Mouse (Mus musculus): ENCODE results near the gene Dph6.

Dph6 gene

GRCm38 (mm10) chr2:114540416-114540815 is 114.3 kb downstream of the Dph6 start:
- DNase-seq (ENCODE audit: low read depth, low spot score) = no peak

GRCm38 (mm10) chr2:114536032-114536431 is 118.7 kb downstream of the Dph6 start:
- DNase-seq (ENCODE audit: low read depth, low spot score) = no peak

GRCm38 (mm10) chr2:114531010-114531756 is 123.6 kb downstream of the Dph6 start:
- DNase-seq (ENCODE audit: low read depth, low spot score) = no peak

DNA sequence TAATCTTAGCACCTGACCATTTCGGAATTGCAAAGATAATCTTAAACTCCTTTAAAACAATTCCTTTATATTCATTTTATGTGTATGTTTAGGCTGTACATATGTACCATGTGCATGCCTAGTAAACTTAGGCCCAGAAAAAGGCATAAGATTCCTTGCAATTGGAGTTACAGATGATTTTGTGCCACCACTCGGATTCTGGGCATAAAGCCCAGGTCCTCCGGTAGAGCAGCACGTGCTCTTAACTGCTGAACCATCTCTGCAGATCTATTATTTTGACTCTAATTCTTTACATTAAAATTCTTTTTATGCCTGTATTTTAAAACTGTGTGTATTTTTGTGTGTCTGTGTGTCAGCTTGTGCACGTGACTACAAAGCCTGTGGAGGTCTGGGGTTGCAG is 134.3 kb downstream of the Dph6 start:
- no peak for DNase-seq (ENCODE audit: low read depth, low spot score)

- DNase-seq (ENCODE audit: low read depth, low spot score) = no peak
These were observed 134.9 kb downstream of the Dph6 start for GRCm38 (mm10) chr2:114519907-114520306.

DNA sequence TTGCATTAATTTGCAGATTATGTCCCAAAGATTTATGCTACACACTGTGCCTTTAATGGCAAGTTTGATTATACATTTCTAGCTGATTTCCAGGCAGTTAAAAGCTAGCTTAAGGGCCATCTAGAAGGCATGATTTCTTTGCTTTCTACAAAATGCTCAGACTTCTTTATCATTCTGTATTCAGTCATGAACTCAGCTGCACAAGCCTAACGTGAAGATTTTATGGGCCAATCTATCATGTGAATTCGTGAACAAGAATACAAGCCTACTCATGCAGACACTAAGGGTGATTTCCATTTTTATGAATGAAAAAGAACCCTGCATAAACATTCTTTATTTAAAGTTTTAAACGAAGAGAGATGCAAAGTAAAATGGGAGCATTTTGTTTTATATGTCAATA is 162.4 kb downstream of the Dph6 start:
- no peak for DNase-seq (ENCODE audit: low read depth, low spot score)

DNA sequence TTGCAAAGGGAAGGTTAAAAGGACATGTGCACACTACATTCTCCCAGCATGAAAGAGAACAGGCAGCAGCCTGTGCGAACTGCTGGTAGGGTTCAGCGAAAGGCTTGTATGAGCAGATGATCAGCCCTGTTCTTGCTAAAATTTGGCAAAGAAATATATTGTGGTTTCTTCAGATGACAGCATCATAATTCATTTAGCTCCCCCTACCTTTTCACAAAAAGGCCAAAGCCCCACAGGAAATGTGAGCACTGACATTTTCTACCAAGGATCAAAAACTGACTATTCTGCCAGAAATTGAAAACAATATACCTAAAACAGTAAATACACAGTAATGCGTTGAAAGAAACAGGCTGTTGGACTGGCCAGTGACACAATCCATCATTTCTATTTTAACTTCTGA is 162.9 kb downstream of the Dph6 start:
- no peak for DNase-seq (ENCODE audit: low read depth, low spot score)

DNA sequence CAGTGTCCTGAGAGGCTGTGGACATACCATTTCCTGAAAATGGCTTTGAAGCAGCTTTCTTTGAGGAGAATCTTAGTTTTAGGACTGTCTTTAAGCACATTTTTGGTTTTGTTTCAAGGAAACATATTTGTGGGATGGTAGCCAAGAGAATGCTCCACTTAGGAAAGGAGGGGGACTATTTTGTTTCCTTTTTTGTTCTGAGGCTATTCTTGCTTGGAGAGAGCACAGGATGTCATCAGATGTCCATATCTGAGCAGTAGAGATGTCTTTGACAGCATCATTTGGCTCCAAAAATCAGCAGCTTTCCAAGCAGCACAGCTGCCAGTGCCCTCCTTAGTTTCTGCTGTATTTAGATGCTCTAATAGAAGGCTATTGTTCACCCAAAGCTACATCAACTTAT is 167.8 kb downstream of the Dph6 start:
- no peak for DNase-seq (ENCODE audit: low read depth, low spot score)
